Mouse (Mus musculus): ENCODE measurements around the gene Mfsd13b. TPM values are rescaled to one million over a fixed set of nuclear protein-coding genes. Genes with fewer than 3 reads are reported as not detected.
"Not testable (repeated sequence)": the region's sequence is repeated elsewhere in the genome, so short reads cannot be mapped to it uniquely, and the experiment has no call there.

Mfsd13b gene
- polyA plus RNA-seq, 1 experiment from 2014 or later: not detected

- no peak for DNase-seq (ENCODE audit: low spot score)
- 91% methylated on average over 5 of the region's 5 CpGs for WGBS
- Histone ChIP-seq H3K36me3 (replicated peaks; ENCODE audit: control insufficient read depth, insufficient read depth, low read depth, low read length) (no peaks in the 10 kb centered on the region), H3K4me2 (ENCODE audit: low read depth, low read length) (no peak overlapping the region), H3K9ac (replicated peaks; ENCODE audit: low read length) (no peak overlapping the region), H3K9me3 (replicated peaks; ENCODE audit: control insufficient read depth, low read length) (no peaks in the 10 kb centered on the region), H3K27me3 (ENCODE audit: control insufficient read depth, insufficient read depth, low read length) (no peaks in the 10 kb centered on the region), H3K27ac (replicated peaks; ENCODE audit: low read depth, low read length) (no peak overlapping the region), H3K4me3 (ENCODE audit: low read depth, low read length) (no peak overlapping the region), H3K4me1 (ENCODE audit: control insufficient read depth, insufficient read depth, low read length) (no peaks in the 10 kb centered on the region)
- no peak for ATAC-seq (replicated peaks; ENCODE audit: insufficient number of reproducible peaks, low FRiP score, low TSS enrichment, low read depth)
Observed at GRCm38 (mm10) chr7:120970112-120970511, 12.2 kb upstream of the Mfsd13b start.

- 61% methylated on average over 2 of the region's 2 CpGs for WGBS
- not testable (repeated sequence) for H3K4me1 ChIP-seq (ENCODE audit: control insufficient read depth, insufficient read depth, low read length); DNase-seq (ENCODE audit: low spot score); H3K27me3 ChIP-seq (ENCODE audit: control insufficient read depth, insufficient read depth, low read length); H3K4me3 ChIP-seq (ENCODE audit: low read depth, low read length); H3K4me2 ChIP-seq (ENCODE audit: low read depth, low read length); H3K9me3 ChIP-seq (replicated peaks; ENCODE audit: control insufficient read depth, low read length); H3K9ac ChIP-seq (replicated peaks; ENCODE audit: low read length); ATAC-seq (replicated peaks; ENCODE audit: insufficient number of reproducible peaks, low FRiP score, low TSS enrichment, low read depth); H3K36me3 ChIP-seq (replicated peaks; ENCODE audit: control insufficient read depth, insufficient read depth, low read depth, low read length); H3K27ac ChIP-seq (replicated peaks; ENCODE audit: low read depth, low read length)
Observed at GRCm38 (mm10) chr7:120972471-120972870, 9.8 kb upstream of the Mfsd13b start.

- H3K4me1 ChIP-seq (ENCODE audit: control insufficient read depth, insufficient read depth, low read length): no peaks in the 10 kb centered on the region
- no peak overlapping the region for H3K4me2 ChIP-seq (ENCODE audit: low read depth, low read length)
- no peak overlapping the region for H3K4me3 ChIP-seq (ENCODE audit: low read depth, low read length)
- 96% methylated on average over 3 of the region's 3 CpGs for WGBS
- H3K36me3 ChIP-seq (replicated peaks; ENCODE audit: control insufficient read depth, insufficient read depth, low read depth, low read length): no peaks in the 10 kb centered on the region
- no peaks in the 10 kb centered on the region for H3K27me3 ChIP-seq (ENCODE audit: control insufficient read depth, insufficient read depth, low read length)
- no peaks in the 10 kb centered on the region for H3K9me3 ChIP-seq (replicated peaks; ENCODE audit: control insufficient read depth, low read length)
- no peak for DNase-seq (ENCODE audit: low spot score)
- no peak overlapping the region for H3K27ac ChIP-seq (replicated peaks; ENCODE audit: low read depth, low read length)
- no peak for ATAC-seq (replicated peaks; ENCODE audit: insufficient number of reproducible peaks, low FRiP score, low TSS enrichment, low read depth)
- no peak overlapping the region for H3K9ac ChIP-seq (replicated peaks; ENCODE audit: low read length)
Observed at GRCm38 (mm10) chr7:120974001-120974400, 8.3 kb upstream of the Mfsd13b start.

GRCm38 (mm10) chr7:120977063-120977462 is 5.2 kb upstream of the Mfsd13b start:
- H3K27ac ChIP-seq (replicated peaks; ENCODE audit: low read depth, low read length): no peak overlapping the region
- ATAC-seq (replicated peaks; ENCODE audit: insufficient number of reproducible peaks, low FRiP score, low TSS enrichment, low read depth): no peak
- no peak overlapping the region for H3K4me2 ChIP-seq (ENCODE audit: low read depth, low read length)
- H3K9ac ChIP-seq (replicated peaks; ENCODE audit: low read length): no peak overlapping the region
- H3K9me3 ChIP-seq (replicated peaks; ENCODE audit: control insufficient read depth, low read length): no peaks in the 10 kb centered on the region
- WGBS: 72% methylated on average over 7 of the region's 7 CpGs
- no peak for DNase-seq (ENCODE audit: low spot score)
- no peaks in the 10 kb centered on the region for H3K4me1 ChIP-seq (ENCODE audit: control insufficient read depth, insufficient read depth, low read length)
- no peak overlapping the region for H3K4me3 ChIP-seq (ENCODE audit: low read depth, low read length)
- no peaks in the 10 kb centered on the region for H3K27me3 ChIP-seq (ENCODE audit: control insufficient read depth, insufficient read depth, low read length)
- no peaks in the 10 kb centered on the region for H3K36me3 ChIP-seq (replicated peaks; ENCODE audit: control insufficient read depth, insufficient read depth, low read depth, low read length)

- no peak overlapping the region for H3K4me3 ChIP-seq (ENCODE audit: low read depth, low read length)
- no peak for ATAC-seq (replicated peaks; ENCODE audit: insufficient number of reproducible peaks, low FRiP score, low TSS enrichment, low read depth)
- no peak overlapping the region for H3K9ac ChIP-seq (replicated peaks; ENCODE audit: low read length)
- H3K4me1 ChIP-seq (ENCODE audit: control insufficient read depth, insufficient read depth, low read length): no peaks in the 10 kb centered on the region
- no peaks in the 10 kb centered on the region for H3K36me3 ChIP-seq (replicated peaks; ENCODE audit: control insufficient read depth, insufficient read depth, low read depth, low read length)
- 91% methylated on average over 4 of the region's 4 CpGs for WGBS
- H3K9me3 ChIP-seq (replicated peaks; ENCODE audit: control insufficient read depth, low read length): no peaks in the 10 kb centered on the region
- no peak for DNase-seq (ENCODE audit: low spot score)
- no peak overlapping the region for H3K27ac ChIP-seq (replicated peaks; ENCODE audit: low read depth, low read length)
- no peaks in the 10 kb centered on the region for H3K27me3 ChIP-seq (ENCODE audit: control insufficient read depth, insufficient read depth, low read length)
- H3K4me2 ChIP-seq (ENCODE audit: low read depth, low read length): no peak overlapping the region
Observed at GRCm38 (mm10) chr7:120980041-120980440, 2.3 kb upstream of the Mfsd13b start.

GRCm38 (mm10) chr7:120980931-120981924 is 1.1 kb upstream of the Mfsd13b start:
- no peaks in the 10 kb centered on the region for H3K27me3 ChIP-seq (ENCODE audit: control insufficient read depth, insufficient read depth, low read length)
- H3K4me1 ChIP-seq (ENCODE audit: control insufficient read depth, insufficient read depth, low read length): no peaks in the 10 kb centered on the region
- ATAC-seq (replicated peaks; ENCODE audit: insufficient number of reproducible peaks, low FRiP score, low TSS enrichment, low read depth): peak; percentile 42
- H3K4me3 ChIP-seq (ENCODE audit: low read depth, low read length): peak overlapping the region; percentile 95
- peak overlapping the region; percentile 83 for H3K4me2 ChIP-seq (ENCODE audit: low read depth, low read length)
- H3K36me3 ChIP-seq (replicated peaks; ENCODE audit: control insufficient read depth, insufficient read depth, low read depth, low read length): no peaks in the 10 kb centered on the region
- no peaks in the 10 kb centered on the region for H3K9me3 ChIP-seq (replicated peaks; ENCODE audit: control insufficient read depth, low read length)
- WGBS: 6% methylated on average over 38 of the region's 39 CpGs
- DNase-seq (ENCODE audit: low spot score): peak; percentile 55
- peak overlapping the region; percentile 83 for H3K9ac ChIP-seq (replicated peaks; ENCODE audit: low read length)
- H3K27ac ChIP-seq (replicated peaks; ENCODE audit: low read depth, low read length): peak overlapping the region; percentile 72; the same call in 1 of the 2 replicates

- no peaks in the 10 kb centered on the region for H3K9me3 ChIP-seq (replicated peaks; ENCODE audit: control insufficient read depth, low read length)
- H3K27ac ChIP-seq (replicated peaks; ENCODE audit: low read depth, low read length): no peak overlapping the region
- peak overlapping the region; percentile 95 for H3K4me3 ChIP-seq (ENCODE audit: low read depth, low read length)
- peak overlapping the region; percentile 42 for H3K4me2 ChIP-seq (ENCODE audit: low read depth, low read length)
- no peaks in the 10 kb centered on the region for H3K4me1 ChIP-seq (ENCODE audit: control insufficient read depth, insufficient read depth, low read length)
- H3K9ac ChIP-seq (replicated peaks; ENCODE audit: low read length): peak overlapping the region; percentile 63
- H3K36me3 ChIP-seq (replicated peaks; ENCODE audit: control insufficient read depth, insufficient read depth, low read depth, low read length): no peaks in the 10 kb centered on the region
- no peaks in the 10 kb centered on the region for H3K27me3 ChIP-seq (ENCODE audit: control insufficient read depth, insufficient read depth, low read length)
- DNase-seq (ENCODE audit: low spot score): peak; percentile 52
- WGBS: 14% methylated on average over 7 of the region's 7 CpGs
- ATAC-seq (replicated peaks; ENCODE audit: insufficient number of reproducible peaks, low FRiP score, low TSS enrichment, low read depth): 0 out of 2 replicates have a peak, but pooled peaks have one; percentile 10
Observed at GRCm38 (mm10) chr7:120982968-120983367, 659 bp downstream of the Mfsd13b start.

- 73% methylated on average over 8 of the region's 8 CpGs for WGBS
- Histone ChIP-seq H3K4me3 (ENCODE audit: low read depth, low read length) (no peak overlapping the region), H3K36me3 (replicated peaks; ENCODE audit: control insufficient read depth, insufficient read depth, low read depth, low read length) (no peaks in the 10 kb centered on the region), H3K4me1 (ENCODE audit: control insufficient read depth, insufficient read depth, low read length) (no peaks in the 10 kb centered on the region), H3K9me3 (replicated peaks; ENCODE audit: control insufficient read depth, low read length) (no peaks in the 10 kb centered on the region), H3K27me3 (ENCODE audit: control insufficient read depth, insufficient read depth, low read length) (no peaks in the 10 kb centered on the region), H3K27ac (replicated peaks; ENCODE audit: low read depth, low read length) (no peak overlapping the region), H3K9ac (replicated peaks; ENCODE audit: low read length) (no peak overlapping the region), H3K4me2 (ENCODE audit: low read depth, low read length) (no peak overlapping the region)
- no peak for ATAC-seq (replicated peaks; ENCODE audit: insufficient number of reproducible peaks, low FRiP score, low TSS enrichment, low read depth)
- no peak for DNase-seq (ENCODE audit: low spot score)
Observed at GRCm38 (mm10) chr7:120991191-120991590, 8.9 kb downstream of the Mfsd13b start.

Measured in embryonic facial prominence, embryonic 11.5 days (tissue).